Mouse (Mus musculus) myocyte (in vitro differentiated cells): ENCODE measurements around the gene Zbtb42.

Experiments
- E2F4 ChIP-seq: IDR thresholded peaks from one replicate; pipeline ENCODE4 v1.6.1; 2011; ENCODE audit warnings: mild to moderate bottlenecking, control low read depth, moderate library complexity; ENCODE audit not compliant: insufficient read depth
- MAX ChIP-seq: IDR thresholded peaks from one replicate; pipeline ENCODE4 v1.6.1; 2011; ENCODE audit warnings: low read depth, mild to moderate bottlenecking, control low read depth
- MYOD1 ChIP-seq, 3 experiments: IDR thresholded peaks; one replicate each; pipeline ENCODE4 v1.6.1; 2011; ENCODE audit warnings: control low read depth in 2 of 3, low read depth in 2 of 3, mild to moderate bottlenecking in 2 of 3, moderate library complexity in 1 of 3; ENCODE audit not compliant: insufficient read length in 2 of 3, control insufficient read depth in 1 of 3
- MYOG ChIP-seq, 3 experiments: IDR thresholded peaks; one replicate each; pipeline ENCODE4 v1.6.1; 2011; ENCODE audit warnings: control low read depth in 2 of 3, low read depth in 2 of 3, mild to moderate bottlenecking in 2 of 3; ENCODE audit not compliant: insufficient read length in 2 of 3, control insufficient read depth in 1 of 3, insufficient read depth in 1 of 3
- POLR2A ChIP-seq: IDR thresholded peaks from one replicate; pipeline ENCODE4 v1.6.1; 2011; ENCODE audit warnings: low read depth, mild to moderate bottlenecking, control low read depth, moderate library complexity; ENCODE audit not compliant: insufficient read length
- TCF12 ChIP-seq: IDR thresholded peaks from one replicate; pipeline ENCODE4 v1.6.1; 2011; ENCODE audit warnings: mild to moderate bottlenecking, control low read depth; ENCODE audit not compliant: poor library complexity, insufficient read depth, severe bottlenecking
- USF1 ChIP-seq: IDR thresholded peaks from one replicate; pipeline ENCODE4 v1.6.1; 2011; ENCODE audit warnings: low read depth, mild to moderate bottlenecking, control low read depth, moderate library complexity

DNA sequence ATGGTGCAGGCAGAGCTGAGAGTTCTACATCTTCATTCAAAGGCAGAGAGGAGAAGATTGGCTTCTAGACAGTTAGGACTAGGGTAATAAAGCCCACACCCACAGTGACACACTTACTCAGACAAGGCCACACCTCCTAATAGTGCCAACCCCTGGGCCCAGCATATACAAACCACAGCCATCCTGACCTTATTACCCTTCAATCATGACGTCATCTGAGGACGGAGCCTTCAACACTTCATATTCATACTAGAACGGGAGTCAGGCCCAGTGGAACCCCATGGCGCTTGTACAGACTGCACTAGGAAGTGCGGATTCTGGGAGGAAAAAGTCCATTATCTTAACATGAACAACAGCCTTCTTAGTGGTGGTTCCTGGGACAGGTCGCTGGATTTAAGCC is 35.5 kb upstream of the Zbtb42 start:
- no peak for TF ChIP-seq TCF12
- TF ChIP-seq POLR2A: no peak
- no peak for TF ChIP-seq MYOG (IDR thresholded peaks at IDR 0.05; ENCODE audit: control insufficient read depth in 1 of 3, insufficient read depth in 1 of 3, insufficient read length in 2 of 3, low read depth in 2 of 3)
- no peak for TF ChIP-seq MAX
- no peak for TF ChIP-seq USF1
- no peak for TF ChIP-seq MYOD1 (IDR thresholded peaks at IDR 0.05; ENCODE audit: control insufficient read depth in 1 of 3, insufficient read length in 2 of 3, low read depth in 2 of 3)
- no peak for TF ChIP-seq E2F4
